8 mouse cellular contexts compared by ENCODE assay signal in genomic region chr5:25500686-25501085, GRCm38 (mm10). TPM values are rescaled to one million over a fixed set of nuclear protein-coding genes. Genes with fewer than 3 reads are reported as not detected.
DNase-seq lines count a peak whose midpoint lies in the region; ATAC-seq lines count a peak whose summit lies in the region.

No protein-coding gene starts in this region.

- ATAC-seq in heart, embryonic 14.5 days (ENCODE audit: insufficient number of reproducible peaks, insufficient read depth, low FRiP score, low read depth) = no peak
- no peak for ATAC-seq in hindbrain, embryonic 13.5 days (ENCODE audit: low FRiP score)
- ATAC-seq in midbrain, embryonic 11.5 days (ENCODE audit: low FRiP score) = no peak

- intact Hi-C loops in heart, postnatal 14 days (cut with DNase I) = loop anchor here (2.0 kb wide), 1 partner anchor 26 kb away; no protein-coding TSS in a partner anchor

- peaks cover 0 to 13% of the 10 kb centered on the region in 2 experiments; a peak in 3 of 4 replicates for H3K4me1 ChIP-seq in heart, embryonic 14.5 days (ENCODE audit: control insufficient read depth in 2 of 2, insufficient read depth in 2 of 2, low read length in 2 of 2)
- H3K4me1 ChIP-seq in hindbrain, embryonic 13.5 days (replicated peaks) = peaks cover 19% of the 10 kb centered on the region
- peaks cover 14% of the 10 kb centered on the region; the same call in 1 of the 2 replicates for H3K4me1 ChIP-seq in midbrain, embryonic 11.5 days (ENCODE audit: control insufficient read depth, insufficient read depth, low read length)

- peak overlapping the region; percentile 79 for H3K4me2 ChIP-seq in heart, embryonic 14.5 days (ENCODE audit: low read length)
- H3K4me2 ChIP-seq in hindbrain, embryonic 13.5 days = peak overlapping the region; percentile 67
- H3K4me2 ChIP-seq in midbrain, embryonic 11.5 days = peak overlapping the region; percentile 80; the same call in 1 of the 2 replicates

- no peaks in the 10 kb centered on the region for H3K27me3 ChIP-seq in heart, embryonic 14.5 days (ENCODE audit: control insufficient read depth, insufficient read depth, low read length)
- H3K27me3 ChIP-seq in hindbrain, embryonic 13.5 days = no peaks in the 10 kb centered on the region
- H3K27me3 ChIP-seq in midbrain, embryonic 11.5 days (ENCODE audit: control insufficient read depth, insufficient read depth, low read length) = no peaks in the 10 kb centered on the region; the same call in 1 of the 2 replicates

- no peak for DNase-seq in heart, postnatal 14 days
- peak; percentile 31 for DNase-seq in cerebellum, adult 9-11 months
- no peak for DNase-seq in midbrain, embryonic 11.5 days (ENCODE audit: low spot score, missing footprints)
- DNase-seq in frontal cortex, postnatal 25 days (ENCODE audit: low spot score in 2 of 2) = no peak
- no peak for DNase-seq in thymus, postnatal 0 days (ENCODE audit: low spot score)
- no peak for DNase-seq in urinary bladder, postnatal 14 days (ENCODE audit: low spot score)

- no peaks in the 10 kb centered on the region for H3K36me3 ChIP-seq in heart, embryonic 14.5 days (ENCODE audit: control insufficient read depth, insufficient read depth, low read length)
- H3K36me3 ChIP-seq in hindbrain, embryonic 13.5 days = no peaks in the 10 kb centered on the region
- no peaks in the 10 kb centered on the region for H3K36me3 ChIP-seq in midbrain, embryonic 11.5 days (ENCODE audit: control insufficient read depth, insufficient read depth, low read length)

- peak overlapping the region in 1 of 2 experiments; percentile 86; a peak in 1 of 4 replicates for H3K4me3 ChIP-seq in heart, embryonic 14.5 days (ENCODE audit: control insufficient read depth in 1 of 2, insufficient read depth in 1 of 2, low read depth in 1 of 2, low read length in 2 of 2)
- peak overlapping the region; percentile 97 for H3K4me3 ChIP-seq in hindbrain, embryonic 13.5 days
- H3K4me3 ChIP-seq in midbrain, embryonic 11.5 days (ENCODE audit: low read depth, low read length) = 0 out of 2 replicates have a peak overlapping the region, but pooled peaks have one; percentile 99

- H3K9me3 ChIP-seq in heart, embryonic 14.5 days (ENCODE audit: control insufficient read depth, low read length) = no peaks in the 10 kb centered on the region
- no peaks in the 10 kb centered on the region for H3K9me3 ChIP-seq in hindbrain, embryonic 13.5 days
- no peaks in the 10 kb centered on the region for H3K9me3 ChIP-seq in midbrain, embryonic 11.5 days (ENCODE audit: control insufficient read depth, low read length)

- H3K9ac ChIP-seq in heart, embryonic 14.5 days (ENCODE audit: low read length) = peak overlapping the region; percentile 82; the same call in 1 of the 2 replicates
- H3K9ac ChIP-seq in hindbrain, embryonic 13.5 days = peak overlapping the region; percentile 83; the same call in 1 of the 2 replicates
- H3K9ac ChIP-seq in midbrain, embryonic 11.5 days (ENCODE audit: low read length) = no peak overlapping the region

- H3K27ac ChIP-seq in heart, embryonic 14.5 days (replicated peaks in 1 of 2; ENCODE audit: control insufficient read depth in 1 of 2, insufficient read depth in 1 of 2, low read depth in 2 of 2, low read length in 2 of 2) = peak overlapping the region in 1 of 2 experiments; percentile 100; a peak in 1 of 4 replicates
- peak overlapping the region; percentile 100; the same call in 1 of the 2 replicates for H3K27ac ChIP-seq in hindbrain, embryonic 13.5 days
- no peak overlapping the region for H3K27ac ChIP-seq in midbrain, embryonic 11.5 days (ENCODE audit: low read depth, low read length)

- 75% methylated on average over 7 of the region's 7 CpGs for WGBS in heart, embryonic 14.5 days
- 70% methylated on average over 7 of the region's 7 CpGs for WGBS in hindbrain, embryonic 13.5 days
- WGBS in midbrain, embryonic 11.5 days = 72% methylated on average over 7 of the region's 7 CpGs

RNA-seq across cellular contexts. Expression of gene Kmt2c, which starts 2.1 kb away (rescaled TPM):
- 14.0 and 15.4 TPM in 2 replicates for polyA plus RNA-seq in heart, embryonic 14.5 days (2014; fragmentation: Nextera tagmentation; extraction: Ambion mirVana)
- 10 to 100 TPM; 47.8 to 49.4 TPM for total RNA-seq in heart, postnatal 14 days (2021)
- polyA plus RNA-seq in hindbrain, embryonic 13.5 days (2015; fragmentation: Nextera tagmentation; extraction: Ambion mirVana) = 20.1 and 20.3 TPM in 2 replicates
- polyA plus RNA-seq in midbrain, embryonic 11.5 days (2014; fragmentation: Nextera tagmentation; extraction: Ambion mirVana) = 19.2 and 22.3 TPM in 2 replicates
- 15.2 and 21.4 TPM in 2 replicates for polyA plus RNA-seq in thymus, postnatal 0 days (2015; fragmentation: Nextera tagmentation; extraction: Ambion mirVana)

RNA-seq across cellular contexts. Expression of gene Cct8l1, which starts 15.2 kb away (rescaled TPM):
- 0.09 TPM in 1 of 2 replicates, not detected in the other for polyA plus RNA-seq in heart, embryonic 14.5 days (2014; fragmentation: Nextera tagmentation; extraction: Ambion mirVana)
- total RNA-seq in heart, postnatal 14 days (2021) = under 1 TPM; 0.14 to 0.17 TPM
- polyA plus RNA-seq in hindbrain, embryonic 13.5 days (2015; fragmentation: Nextera tagmentation; extraction: Ambion mirVana) = 0.13 TPM in 2 replicates
- not detected in 2 replicates for polyA plus RNA-seq in midbrain, embryonic 11.5 days (2014; fragmentation: Nextera tagmentation; extraction: Ambion mirVana)
- 0.10 and 0.22 TPM in 2 replicates for polyA plus RNA-seq in thymus, postnatal 0 days (2015; fragmentation: Nextera tagmentation; extraction: Ambion mirVana)
